Mouse (Mus musculus) adrenal gland, postnatal 36 days (tissue): ENCODE measurements at regions not wholly inside any gene's neighbourhood (a gene's known extent, or its start where the extent isn't known, plus 50 kb on each side); places are given as distances from the start of the nearest gene placed in this dataset.
A peak's percentile ranks its signal among the peaks of the same experiment; 100 is the strongest.

ENCODE experiments used
- DNase-seq, 2 experiments: peaks; one replicate each; pipeline ENCODE4 v3.0.0; 2021; ENCODE audit warnings: mixed read lengths in 1 of 2

GRCm38 (mm10) chr8:56202342-56202741, 92.0 kb upstream of the Hpgd start:
- no peak for DNase-seq

- no peak for DNase-seq
These were observed 82.3 kb upstream of the Hpgd start for GRCm38 (mm10) chr8:56211922-56212635.

GRCm38 (mm10) chr8:56218837-56219236, 75.5 kb upstream of the Hpgd start:
- DNase-seq, result no peak

- no peak for DNase-seq
These were observed 75.0 kb upstream of the Hpgd start for GRCm38 (mm10) chr8:56219391-56219790.

GRCm38 (mm10) chr8:56223010-56223409, 71.4 kb upstream of the Hpgd start:
- DNase-seq, result no peak

- no peak for DNase-seq
These were observed 63.6 kb upstream of the Hpgd start for GRCm38 (mm10) chr8:56230645-56231330.

- peak in 1 of 2 experiments; percentile 1 for DNase-seq
These were observed 62.5 kb upstream of the Hpgd start for GRCm38 (mm10) chr8:56231930-56232329.

- no peak for DNase-seq
These were observed 61.8 kb upstream of the Hpgd start for GRCm38 (mm10) chr8:56232552-56232951.

- no peak for DNase-seq
These were observed 60.6 kb upstream of the Hpgd start for GRCm38 (mm10) chr8:56233816-56234215.

- no peak for DNase-seq
These were observed 60.1 kb upstream of the Hpgd start for GRCm38 (mm10) chr8:56234238-56234637.

GRCm38 (mm10) chr8:56243330-56243729, 51.1 kb upstream of the Hpgd start:
- DNase-seq, result no peak
